Mouse (Mus musculus): ENCODE measurements at regions not wholly inside any gene's neighbourhood (a gene's known extent, or its start where the extent isn't known, plus 50 kb on each side); places are given as distances from the start of the nearest gene placed in this dataset.

- ATAC-seq (replicated peaks; ENCODE audit: low FRiP score, low TSS enrichment, poor library complexity, severe bottlenecking): no peak
Observed at GRCm38 (mm10) chr9:120628794-120629560, 57.7 kb downstream of the Rpl14 start.

- ATAC-seq (replicated peaks; ENCODE audit: low FRiP score, low TSS enrichment, poor library complexity, severe bottlenecking): no peak
Observed at GRCm38 (mm10) chr9:120629609-120630008, 58.4 kb downstream of the Rpl14 start.

- ATAC-seq (replicated peaks; ENCODE audit: low FRiP score, low TSS enrichment, poor library complexity, severe bottlenecking): no peak
Observed at GRCm38 (mm10) chr9:120632821-120633220, 61.6 kb downstream of the Rpl14 start.

GRCm38 (mm10) chr9:120642656-120643055 is 71.4 kb downstream of the Rpl14 start:
- no peak for ATAC-seq (replicated peaks; ENCODE audit: low FRiP score, low TSS enrichment, poor library complexity, severe bottlenecking)

GRCm38 (mm10) chr9:120643371-120643770 is 72.1 kb downstream of the Rpl14 start:
- ATAC-seq (replicated peaks; ENCODE audit: low FRiP score, low TSS enrichment, poor library complexity, severe bottlenecking): no peak

GRCm38 (mm10) chr9:120645776-120646175 is 74.5 kb downstream of the Rpl14 start:
- ATAC-seq (replicated peaks; ENCODE audit: low FRiP score, low TSS enrichment, poor library complexity, severe bottlenecking): no peak

GRCm38 (mm10) chr9:120646806-120647667 is 75.8 kb downstream of the Rpl14 start:
- no peak for ATAC-seq (replicated peaks; ENCODE audit: low FRiP score, low TSS enrichment, poor library complexity, severe bottlenecking)

GRCm38 (mm10) chr9:120647668-120647955 is 76.4 kb downstream of the Rpl14 start:
- ATAC-seq (replicated peaks; ENCODE audit: low FRiP score, low TSS enrichment, poor library complexity, severe bottlenecking): no peak

- ATAC-seq (replicated peaks; ENCODE audit: low FRiP score, low TSS enrichment, poor library complexity, severe bottlenecking): no peak
Observed at GRCm38 (mm10) chr9:120652733-120653132, 81.5 kb downstream of the Rpl14 start.

GRCm38 (mm10) chr9:120653170-120653569 is 81.9 kb downstream of the Rpl14 start:
- no peak for ATAC-seq (replicated peaks; ENCODE audit: low FRiP score, low TSS enrichment, poor library complexity, severe bottlenecking)

- no peak for ATAC-seq (replicated peaks; ENCODE audit: low FRiP score, low TSS enrichment, poor library complexity, severe bottlenecking)
Observed at GRCm38 (mm10) chr9:120654736-120655135, 83.5 kb downstream of the Rpl14 start.

GRCm38 (mm10) chr9:120656976-120657375 is 85.7 kb downstream of the Rpl14 start:
- ATAC-seq (replicated peaks; ENCODE audit: low FRiP score, low TSS enrichment, poor library complexity, severe bottlenecking): 0 out of 2 replicates have a peak, but pooled peaks have one; percentile 54

- no peak for ATAC-seq (replicated peaks; ENCODE audit: low FRiP score, low TSS enrichment, poor library complexity, severe bottlenecking)
Observed at GRCm38 (mm10) chr9:120657786-120658185, 86.5 kb downstream of the Rpl14 start.

- no peak for ATAC-seq (replicated peaks; ENCODE audit: low FRiP score, low TSS enrichment, poor library complexity, severe bottlenecking)
Observed at GRCm38 (mm10) chr9:120658576-120658975, 87.3 kb downstream of the Rpl14 start.

GRCm38 (mm10) chr9:120661226-120661625 is 90.0 kb downstream of the Rpl14 start:
- no peak for ATAC-seq (replicated peaks; ENCODE audit: low FRiP score, low TSS enrichment, poor library complexity, severe bottlenecking)

GRCm38 (mm10) chr9:120661641-120662227 is 90.5 kb downstream of the Rpl14 start:
- ATAC-seq (replicated peaks; ENCODE audit: low FRiP score, low TSS enrichment, poor library complexity, severe bottlenecking): no peak

GRCm38 (mm10) chr9:120663181-120663580 is 91.9 kb downstream of the Rpl14 start:
- ATAC-seq (replicated peaks; ENCODE audit: low FRiP score, low TSS enrichment, poor library complexity, severe bottlenecking): no peak

GRCm38 (mm10) chr9:120664086-120664485 is 92.8 kb downstream of the Rpl14 start:
- ATAC-seq (replicated peaks; ENCODE audit: low FRiP score, low TSS enrichment, poor library complexity, severe bottlenecking): no peak

GRCm38 (mm10) chr9:120672452-120672851 is 101.2 kb downstream of the Rpl14 start:
- ATAC-seq (replicated peaks; ENCODE audit: low FRiP score, low TSS enrichment, poor library complexity, severe bottlenecking): no peak

GRCm38 (mm10) chr9:120674855-120675254 is 103.6 kb downstream of the Rpl14 start:
- no peak for ATAC-seq (replicated peaks; ENCODE audit: low FRiP score, low TSS enrichment, poor library complexity, severe bottlenecking)

All from megakaryocyte-erythroid progenitor cell, adult 5-6 weeks (primary cell).